Mouse (Mus musculus): ENCODE results near the gene Trio. TPM values are rescaled to one million over a fixed set of nuclear protein-coding genes. Genes with fewer than 3 reads are reported as not detected.

Trio gene
- polyA plus RNA-seq, 1 experiment from 2014 or later: 18.6 TPM

DNA sequence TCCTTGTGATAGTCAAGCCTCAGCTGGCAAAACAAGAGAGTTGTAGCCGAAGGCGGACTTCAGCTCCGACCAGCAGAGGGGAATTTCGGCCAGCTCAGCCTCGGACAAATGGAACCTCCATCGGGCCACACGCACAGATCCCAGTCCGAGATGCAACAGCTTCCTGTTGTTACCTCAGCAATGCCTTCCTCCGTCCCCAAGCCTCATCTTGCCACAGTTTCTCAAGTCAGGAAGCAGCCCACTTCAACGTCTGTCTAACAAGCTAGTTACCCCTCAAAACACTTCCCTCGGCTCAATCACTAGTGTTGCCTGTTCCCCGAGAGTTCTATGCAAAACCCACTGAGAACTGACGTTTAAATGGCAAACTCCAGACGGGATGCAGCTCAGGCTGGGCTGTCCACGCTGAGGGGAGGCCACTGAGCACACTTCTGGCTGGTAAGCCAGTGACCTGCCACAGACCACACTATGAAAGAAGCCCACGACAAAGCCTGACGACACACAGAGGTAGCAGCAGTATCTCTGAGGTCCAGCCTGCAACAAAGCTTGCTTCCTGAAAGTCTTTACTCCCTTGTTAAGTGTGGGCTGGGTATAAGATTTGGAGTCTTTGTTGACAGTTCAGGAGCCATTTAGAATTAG lies 34.5 kb downstream of the Trio start:
- 56% methylated on average over 17 of the region's 17 CpGs for WGBS
- ATAC-seq (ENCODE audit: insufficient number of reproducible peaks, low FRiP score): no peak
- Histone ChIP-seq H3K4me2 (no peak overlapping the region), H3K36me3 (peaks cover 4% of the 10 kb centered on the region), H3K4me1 (replicated peaks) (peaks cover 83% of the 10 kb centered on the region), H3K9ac (no peak overlapping the region), H3K27ac (ENCODE audit: poor library complexity, severe bottlenecking) (no peak overlapping the region), H3K4me3 (no peak overlapping the region), H3K9me3 (replicated peaks) (no peaks in the 10 kb centered on the region), H3K27me3 (replicated peaks) (no peaks in the 10 kb centered on the region)

DNA sequence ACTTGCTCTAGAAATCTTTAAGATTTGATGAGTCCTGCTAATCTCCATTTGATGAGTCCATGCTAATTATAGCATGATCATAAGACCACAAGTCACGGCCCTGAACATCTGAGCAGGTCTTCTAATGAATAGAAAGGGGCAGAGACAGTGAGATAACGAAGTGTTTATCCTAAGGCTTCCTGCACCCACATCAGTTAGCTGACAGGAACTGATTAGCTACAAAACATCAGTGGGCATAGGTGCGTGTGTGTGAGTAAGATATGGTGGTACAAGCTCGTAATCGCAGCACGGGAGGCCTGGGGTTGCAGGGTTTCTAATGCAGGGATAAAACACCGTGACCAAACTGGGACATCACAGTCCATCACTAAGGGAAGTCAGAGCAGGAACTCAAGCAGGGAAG lies 37.7 kb downstream of the Trio start:
- peaks cover 64% of the 10 kb centered on the region for H3K4me1 ChIP-seq (replicated peaks)
- WGBS: 33% methylated on average over 7 of the region's 7 CpGs
- no peak for ATAC-seq (ENCODE audit: insufficient number of reproducible peaks, low FRiP score)

DNA sequence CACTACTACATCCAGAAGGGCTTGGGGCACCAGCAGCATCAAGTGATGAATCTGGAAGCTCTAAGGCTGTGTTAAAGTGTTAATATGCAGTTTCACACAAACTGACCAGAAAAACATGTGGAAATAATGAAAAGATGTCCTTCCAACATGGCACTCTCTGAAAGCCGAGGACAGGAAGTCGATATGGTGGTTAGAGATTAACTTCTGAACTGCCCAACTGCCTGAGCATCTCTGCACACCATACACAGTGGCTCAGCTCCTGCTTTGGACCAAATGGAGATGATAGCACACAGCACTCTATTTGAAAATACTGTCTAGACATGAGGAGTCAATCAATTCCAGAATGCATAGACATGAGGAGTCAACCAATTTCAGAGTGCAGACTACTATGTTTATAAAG lies 40.8 kb downstream of the Trio start:
- no peak for ATAC-seq (ENCODE audit: insufficient number of reproducible peaks, low FRiP score)
- no peak overlapping the region for H3K9ac ChIP-seq
- H3K27me3 ChIP-seq (replicated peaks): no peaks in the 10 kb centered on the region
- no peak overlapping the region for H3K4me3 ChIP-seq
- H3K4me1 ChIP-seq (replicated peaks): peaks cover 64% of the 10 kb centered on the region
- H3K4me2 ChIP-seq: no peak overlapping the region
- H3K27ac ChIP-seq (ENCODE audit: poor library complexity, severe bottlenecking): no peak overlapping the region
- H3K9me3 ChIP-seq (replicated peaks): no peaks in the 10 kb centered on the region
- H3K36me3 ChIP-seq: no peaks in the 10 kb centered on the region
- WGBS: 61% methylated on average over 2 of the region's 2 CpGs

More for the DNA sequence above, 37.7 kb downstream of the Trio start:
- no peaks in the 10 kb centered on the region for H3K36me3 ChIP-seq
- H3K4me2 ChIP-seq: no peak overlapping the region
- no peak overlapping the region for H3K9ac ChIP-seq
- no peak overlapping the region for H3K4me3 ChIP-seq
- no peaks in the 10 kb centered on the region for H3K27me3 ChIP-seq (replicated peaks)
- no peaks in the 10 kb centered on the region for H3K9me3 ChIP-seq (replicated peaks)
- H3K27ac ChIP-seq (ENCODE audit: poor library complexity, severe bottlenecking): no peak overlapping the region

DNA sequence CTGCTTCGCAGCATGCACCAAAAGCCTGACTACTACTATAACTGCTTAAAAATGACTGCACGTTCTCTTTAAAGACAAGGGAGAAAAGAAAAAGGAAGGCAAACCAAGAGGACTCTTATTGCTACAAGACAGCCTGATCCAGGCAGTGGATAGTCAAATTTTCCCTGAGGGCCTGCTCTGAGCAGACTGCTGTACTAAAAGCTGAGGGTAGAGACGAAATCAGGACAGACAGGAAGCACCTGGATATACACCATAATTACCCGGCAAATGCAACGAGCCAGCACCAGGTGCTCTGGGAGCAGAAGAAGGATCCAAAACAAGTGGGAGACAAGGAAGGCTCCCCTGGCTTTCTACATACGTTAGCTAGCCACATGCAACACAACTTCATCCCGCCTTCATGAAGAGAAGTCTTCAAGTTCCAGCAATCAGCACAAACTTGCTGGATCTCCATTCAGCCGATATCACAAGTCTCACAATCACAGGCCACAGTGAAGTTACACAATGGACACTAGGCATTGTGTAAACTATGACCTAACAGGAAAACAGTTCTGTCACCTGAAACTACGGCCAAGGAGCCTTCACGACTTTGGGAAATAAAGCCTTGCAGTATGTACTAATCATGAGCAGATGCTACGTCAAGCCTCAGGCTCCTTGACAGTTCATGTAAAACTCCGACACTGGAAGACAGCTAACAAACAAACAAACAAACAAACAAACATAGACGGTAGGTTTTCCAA lies 43.7 kb downstream of the Trio start:
- H3K9me3 ChIP-seq (replicated peaks): no peaks in the 10 kb centered on the region
- H3K4me1 ChIP-seq (replicated peaks): peaks cover 61% of the 10 kb centered on the region
- no peak overlapping the region for H3K9ac ChIP-seq
- H3K4me2 ChIP-seq: no peak overlapping the region
- no peak for ATAC-seq (ENCODE audit: insufficient number of reproducible peaks, low FRiP score)
- no peak overlapping the region for H3K4me3 ChIP-seq
- H3K27me3 ChIP-seq (replicated peaks): no peaks in the 10 kb centered on the region
- no peaks in the 10 kb centered on the region for H3K36me3 ChIP-seq
- no peak overlapping the region for H3K27ac ChIP-seq (ENCODE audit: poor library complexity, severe bottlenecking)
- 65% methylated on average over 13 of the region's 13 CpGs for WGBS

DNA sequence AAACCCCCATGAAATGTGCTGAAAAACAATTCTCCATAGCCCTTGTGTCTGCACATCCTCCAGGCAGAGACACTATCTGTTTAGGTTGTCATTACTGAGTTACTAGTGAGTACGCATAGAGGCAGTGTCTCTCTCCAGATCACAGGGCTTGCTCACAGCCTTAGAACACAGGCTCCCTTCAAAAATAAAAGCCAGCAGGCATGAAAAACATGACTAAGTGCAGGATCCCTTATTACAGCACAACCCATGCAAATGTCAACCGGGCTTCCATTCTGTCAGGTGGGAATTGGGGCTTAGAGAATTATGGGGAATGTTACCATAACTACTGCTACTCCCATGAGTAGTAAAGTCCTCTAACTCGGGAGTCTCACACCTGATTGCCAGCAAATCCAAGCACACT lies 44.4 kb downstream of the Trio start:
- Histone ChIP-seq H3K4me2 (no peak overlapping the region), H3K27ac (ENCODE audit: poor library complexity, severe bottlenecking) (no peak overlapping the region), H3K9ac (no peak overlapping the region), H3K4me1 (replicated peaks) (peaks cover 64% of the 10 kb centered on the region), H3K9me3 (replicated peaks) (no peaks in the 10 kb centered on the region), H3K4me3 (no peak overlapping the region), H3K36me3 (no peaks in the 10 kb centered on the region), H3K27me3 (replicated peaks) (no peaks in the 10 kb centered on the region)
- WGBS: 56% methylated on average over 3 of the region's 3 CpGs
- ATAC-seq (ENCODE audit: insufficient number of reproducible peaks, low FRiP score): no peak

DNA sequence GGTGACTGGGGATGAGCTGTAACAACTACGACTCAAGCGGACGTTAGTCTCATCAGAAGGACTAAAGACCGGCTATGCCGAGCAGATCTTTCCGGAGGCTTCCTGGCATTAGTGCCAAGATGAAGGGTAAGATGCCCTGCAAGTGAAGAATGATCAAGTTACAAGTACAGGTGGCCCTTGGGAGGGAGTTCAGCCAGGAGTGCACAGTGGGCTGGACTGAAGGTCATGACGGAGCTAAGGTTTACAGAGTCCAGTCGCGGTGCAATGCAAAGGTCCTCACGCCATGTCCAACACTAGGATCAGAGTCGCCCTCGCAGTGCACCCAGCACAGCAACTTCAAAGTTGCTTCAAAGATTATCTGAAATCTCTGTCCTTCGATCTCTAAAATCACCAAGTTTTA lies 45.2 kb downstream of the Trio start:
- H3K27ac ChIP-seq (ENCODE audit: poor library complexity, severe bottlenecking): no peak overlapping the region
- H3K36me3 ChIP-seq: 0 out of 2 replicates have a peak, but pooled peaks cover 4% of the 10 kb centered on the region
- ATAC-seq (ENCODE audit: insufficient number of reproducible peaks, low FRiP score): no peak
- H3K4me1 ChIP-seq (replicated peaks): peaks cover 64% of the 10 kb centered on the region
- H3K9me3 ChIP-seq (replicated peaks): 0 out of 2 replicates have a peak, but pooled peaks cover 2% of the 10 kb centered on the region
- H3K27me3 ChIP-seq (replicated peaks): no peaks in the 10 kb centered on the region
- no peak overlapping the region for H3K4me3 ChIP-seq
- 84% methylated on average over 13 of the region's 13 CpGs for WGBS
- no peak overlapping the region for H3K9ac ChIP-seq
- no peak overlapping the region for H3K4me2 ChIP-seq

DNA sequence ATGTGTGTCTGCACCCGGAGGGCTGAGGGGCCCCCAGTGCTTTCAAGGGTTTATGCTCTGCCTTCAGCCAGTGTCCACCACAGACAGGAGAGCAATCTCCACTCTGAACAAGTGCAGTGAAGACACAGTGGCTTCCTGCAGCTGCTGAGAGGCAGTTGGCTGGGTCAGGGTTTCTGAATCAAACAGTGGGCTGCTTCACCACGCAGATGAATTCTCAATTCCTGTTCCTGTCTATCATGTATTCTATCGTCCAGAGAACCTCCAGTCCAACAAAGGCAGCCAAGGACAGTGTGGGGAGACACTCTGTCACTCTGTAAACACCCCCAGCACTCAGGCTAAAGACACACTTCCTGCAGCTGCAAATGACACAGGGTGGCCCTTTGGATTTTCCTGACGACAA lies 48.7 kb downstream of the Trio start:
- Histone ChIP-seq H3K27me3 (replicated peaks) (no peaks in the 10 kb centered on the region), H3K9me3 (replicated peaks) (0 out of 2 replicates have a peak, but pooled peaks cover 7% of the 10 kb centered on the region), H3K4me2 (no peak overlapping the region), H3K9ac (no peak overlapping the region), H3K4me3 (no peak overlapping the region), H3K27ac (ENCODE audit: poor library complexity, severe bottlenecking) (no peak overlapping the region), H3K36me3 (0 out of 2 replicates have a peak, but pooled peaks cover 4% of the 10 kb centered on the region), H3K4me1 (replicated peaks) (peaks cover 45% of the 10 kb centered on the region)
- 46% methylated on average over 4 of the region's 4 CpGs for WGBS
- ATAC-seq (ENCODE audit: insufficient number of reproducible peaks, low FRiP score): no peak

DNA sequence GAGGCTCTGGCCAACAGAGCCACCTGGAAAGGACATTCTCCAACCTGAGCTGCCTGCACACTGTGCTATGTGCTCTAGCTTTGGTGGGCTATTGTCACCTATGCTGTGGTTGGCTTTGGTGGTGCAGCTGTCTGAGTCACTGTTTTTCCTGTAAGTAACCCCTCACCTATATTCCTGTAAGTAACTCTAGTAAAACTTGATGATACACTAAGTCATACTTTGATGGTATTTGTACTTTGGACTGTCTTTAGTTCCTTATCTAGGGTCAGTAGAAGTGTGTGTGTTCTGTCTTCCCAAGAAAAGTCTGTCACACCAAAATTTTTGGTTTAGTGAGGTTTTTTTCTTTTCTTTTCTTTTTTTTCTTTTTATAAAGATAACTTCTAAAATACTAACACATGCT lies 49.3 kb downstream of the Trio start:
- Histone ChIP-seq H3K9me3 (replicated peaks) (0 out of 2 replicates have a peak, but pooled peaks cover 7% of the 10 kb centered on the region), H3K4me3 (no peak overlapping the region), H3K4me1 (replicated peaks) (peaks cover 39% of the 10 kb centered on the region), H3K9ac (no peak overlapping the region), H3K36me3 (0 out of 2 replicates have a peak, but pooled peaks cover 4% of the 10 kb centered on the region), H3K27me3 (replicated peaks) (no peaks in the 10 kb centered on the region), H3K27ac (ENCODE audit: poor library complexity, severe bottlenecking) (no peak overlapping the region), H3K4me2 (no peak overlapping the region)
- ATAC-seq (ENCODE audit: insufficient number of reproducible peaks, low FRiP score): no peak

DNA sequence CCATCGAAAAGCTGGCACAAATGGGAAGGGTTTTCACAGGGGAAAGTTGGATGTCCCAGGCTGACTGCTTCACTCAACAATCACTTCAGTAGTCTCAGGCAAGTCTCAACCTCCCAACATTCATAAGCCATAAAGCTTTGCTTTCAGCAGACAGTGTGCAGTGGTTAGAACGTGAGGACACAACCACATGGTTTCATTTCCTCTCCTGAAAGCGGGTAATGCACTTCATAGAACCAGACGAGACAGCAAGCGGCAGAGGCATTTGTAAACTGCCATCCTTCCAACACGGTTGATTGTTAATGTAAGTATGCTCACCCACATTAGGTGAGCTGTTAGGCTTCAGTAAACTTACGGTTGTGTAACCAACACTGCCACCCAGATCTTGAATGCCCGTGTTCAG lies 51.0 kb downstream of the Trio start:
- Histone ChIP-seq H3K36me3 (0 out of 2 replicates have a peak, but pooled peaks cover 4% of the 10 kb centered on the region), H3K27ac (ENCODE audit: poor library complexity, severe bottlenecking) (no peak overlapping the region), H3K4me1 (replicated peaks) (peaks cover 25% of the 10 kb centered on the region), H3K4me3 (no peak overlapping the region), H3K9me3 (replicated peaks) (0 out of 2 replicates have a peak, but pooled peaks cover 7% of the 10 kb centered on the region), H3K27me3 (replicated peaks) (no peaks in the 10 kb centered on the region), H3K4me2 (no peak overlapping the region), H3K9ac (no peak overlapping the region)
- 86% methylated on average over 8 of the region's 8 CpGs for WGBS
- no peak for ATAC-seq (ENCODE audit: insufficient number of reproducible peaks, low FRiP score)

DNA sequence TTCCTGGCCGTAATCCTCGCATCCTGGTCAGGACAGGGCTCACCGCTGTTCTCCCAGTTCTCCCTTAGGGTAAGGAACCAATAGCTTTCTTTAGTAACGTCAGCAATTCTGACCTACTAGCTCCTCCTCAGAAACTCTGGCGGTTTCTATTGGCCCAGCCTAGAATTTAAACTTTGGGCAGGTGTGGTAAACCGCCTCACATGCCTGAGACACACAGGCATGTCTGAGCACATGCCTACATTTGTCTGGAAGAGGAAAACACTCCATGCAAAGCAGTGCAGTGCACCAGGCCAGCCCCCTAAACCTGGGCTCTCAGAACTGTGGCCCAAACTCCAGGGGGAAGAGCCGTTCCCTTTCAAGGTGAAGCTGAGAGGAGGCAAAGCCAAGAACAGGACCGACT lies 57.5 kb downstream of the Trio start:
- Histone ChIP-seq H3K27me3 (replicated peaks) (no peaks in the 10 kb centered on the region), H3K9ac (no peak overlapping the region), H3K4me1 (replicated peaks) (peaks cover 46% of the 10 kb centered on the region), H3K9me3 (replicated peaks) (no peaks in the 10 kb centered on the region), H3K27ac (ENCODE audit: poor library complexity, severe bottlenecking) (no peak overlapping the region), H3K4me3 (no peak overlapping the region), H3K36me3 (no peaks in the 10 kb centered on the region), H3K4me2 (no peak overlapping the region)
- ATAC-seq (ENCODE audit: insufficient number of reproducible peaks, low FRiP score): no peak
- 75% methylated on average over 8 of the region's 8 CpGs for WGBS

DNA sequence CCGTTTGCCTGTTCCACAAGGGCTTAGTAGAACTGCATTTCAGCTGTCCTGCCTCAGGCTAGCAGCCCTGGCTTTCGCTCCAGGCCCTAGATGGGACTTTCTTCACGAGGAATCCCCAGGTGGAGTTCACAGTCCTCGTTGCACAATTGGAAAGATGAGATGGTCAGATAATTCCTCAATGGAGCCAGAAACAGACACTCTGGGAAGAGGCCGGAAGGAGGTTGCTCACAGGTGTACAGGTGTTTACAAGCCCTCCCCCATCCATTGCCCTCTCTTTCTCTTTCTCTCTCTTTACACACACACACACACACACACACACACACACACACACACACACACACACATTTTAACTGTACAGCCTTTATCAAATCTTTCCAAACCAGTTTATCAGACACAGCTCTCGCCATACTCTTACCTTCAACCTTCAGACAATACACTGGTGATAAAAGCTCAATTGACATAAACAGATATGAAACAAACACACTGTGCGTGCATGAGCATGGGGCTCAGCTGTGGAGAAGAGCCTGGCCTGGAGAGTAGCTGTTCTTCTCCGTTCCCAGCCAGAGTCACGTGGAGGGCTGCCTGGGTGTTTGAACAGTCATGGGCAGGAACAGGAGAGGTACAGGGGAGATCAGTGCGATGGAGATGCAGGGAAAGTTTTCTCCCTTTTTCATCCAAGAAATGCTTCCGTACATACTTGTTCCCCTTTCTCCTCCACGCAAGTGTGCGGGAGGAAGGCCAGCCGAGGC lies 58.3 kb downstream of the Trio start:
- WGBS: 70% methylated on average over 14 of the region's 14 CpGs
- no peak for ATAC-seq (ENCODE audit: insufficient number of reproducible peaks, low FRiP score)

More for the DNA sequence above, 58.3 kb downstream of the Trio start:
- Histone ChIP-seq H3K9me3 (replicated peaks) (no peaks in the 10 kb centered on the region), H3K36me3 (no peaks in the 10 kb centered on the region), H3K4me3 (no peak overlapping the region), H3K9ac (no peak overlapping the region), H3K4me2 (no peak overlapping the region), H3K4me1 (replicated peaks) (peaks cover 53% of the 10 kb centered on the region), H3K27me3 (replicated peaks) (no peaks in the 10 kb centered on the region), H3K27ac (ENCODE audit: poor library complexity, severe bottlenecking) (no peak overlapping the region)
